Mouse (Mus musculus) erythroblast, embryonic 14.5 days (primary cell): ENCODE data around the gene Irf2.

Source experiments
- GATA1 ChIP-seq: IDR thresholded peaks from 2 replicates; pipeline ENCODE4 v1.6.1; 2012; ENCODE audit warnings: low read length, inconsistent platforms, mixed read lengths
- TAL1 ChIP-seq: IDR thresholded peaks from 3 replicates; pipeline ENCODE4 v1.6.1; 2012; ENCODE audit warnings: low read length, inconsistent platforms, mixed read lengths

DNA sequence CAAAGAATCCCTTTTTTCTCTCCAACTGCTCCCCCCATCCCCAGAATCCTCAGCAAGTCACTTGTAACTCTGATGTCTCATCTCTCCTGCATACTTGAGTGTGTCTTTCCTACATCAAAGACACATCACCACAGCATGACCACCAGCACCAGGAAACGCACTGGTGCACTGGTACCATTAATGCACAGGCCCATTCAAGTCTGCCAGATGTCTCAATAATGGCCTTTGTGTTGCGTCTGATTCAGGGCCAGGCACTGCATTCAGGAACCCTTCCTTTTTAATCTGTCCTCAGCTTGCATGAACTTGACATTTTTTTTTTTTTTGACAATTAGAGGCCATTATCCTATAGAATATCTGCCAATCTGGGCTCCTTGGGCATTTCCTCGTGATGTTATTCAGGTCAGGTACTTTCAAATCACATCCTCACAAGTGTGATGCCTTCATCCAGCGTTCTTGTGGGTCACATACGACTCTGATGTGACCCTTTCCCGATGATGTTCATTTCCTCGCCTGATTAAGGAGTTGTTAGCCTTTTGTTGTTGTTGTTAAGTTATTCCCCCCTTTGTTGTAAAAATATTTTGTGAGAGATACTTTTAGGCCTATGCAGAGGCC is 31.5 kb downstream of the Irf2 start:
- no peak for TF ChIP-seq GATA1
- no peak for TF ChIP-seq TAL1
